Mouse (Mus musculus): ENCODE results near the gene Mrps7.

- TF ChIP-seq POLR2A (IDR thresholded peaks at IDR 0.05; ENCODE audit: control insufficient read depth, low read depth, low read length): no peak
- no peak for TF ChIP-seq CTCF (IDR thresholded peaks at IDR 0.05; ENCODE audit: control insufficient read depth, insufficient read depth, insufficient replicate concordance, low read depth, low read length)
These were observed 33.2 kb downstream of the Mrps7 start for GRCm38 (mm10) chr11:115636960-115637359.

Measured in testis, adult 2 months (tissue).